ENCODE assay signal across 10 mouse cellular contexts in the genomic region with DNA sequence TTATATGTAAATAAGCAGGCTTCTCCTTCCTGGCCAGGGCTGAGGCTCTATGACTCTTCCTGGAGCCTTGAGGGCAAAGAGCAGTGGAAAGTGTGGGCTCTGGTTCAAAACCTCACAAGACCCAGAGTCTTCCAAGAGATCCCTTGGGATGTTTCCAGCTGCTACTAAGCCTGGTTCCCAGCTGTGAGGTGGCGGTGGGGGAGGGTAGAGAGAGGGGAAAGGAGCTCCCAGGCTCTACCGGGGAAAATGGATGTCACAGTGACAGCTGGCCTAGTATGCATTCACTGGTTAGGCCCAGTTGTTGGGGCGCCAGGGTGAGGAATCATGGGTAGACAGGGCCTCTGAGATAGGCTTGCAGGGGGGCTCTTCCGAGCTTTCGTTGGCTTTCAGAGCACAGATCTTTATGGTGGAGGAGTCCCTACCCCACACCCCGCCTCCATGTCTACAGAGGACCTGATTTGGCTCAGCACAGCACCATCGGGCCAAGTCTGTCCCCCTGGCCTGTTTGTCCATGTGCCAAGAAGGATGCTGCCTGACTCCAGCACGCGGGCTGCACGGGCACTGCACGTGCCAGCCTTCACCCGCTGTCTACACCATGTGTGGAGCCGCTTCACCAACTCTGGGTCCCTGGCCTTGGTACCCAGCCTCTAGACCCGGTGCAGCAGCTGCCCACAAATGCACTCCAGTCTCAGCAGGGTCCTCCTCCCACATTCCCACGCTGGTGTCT. TPM values are rescaled to one million over a fixed set of nuclear protein-coding genes. Genes with fewer than 3 reads are reported as not detected.
DNase-seq lines count a peak whose midpoint lies in the region; ATAC-seq and TF ChIP-seq lines count a peak whose summit lies in the region.
"Had no signal": no experiment of that assay in that cellular context is flagged by ENCODE, and none has a peak within 500 bp of the region (broad histone marks: within the 10 kb centered on the region; RNA-seq: fewer than 3 reads in every experiment).

No protein-coding gene starts in this region.

- H3K27ac ChIP-seq in MEL (ENCODE audit: control insufficient read depth, low read depth, low read length), result no peak overlapping the region
- H3K27ac ChIP-seq in forebrain, embryonic 16.5 days (ENCODE audit: low read length), result no peak overlapping the region
- H3K27ac ChIP-seq: left cerebral cortex, adult 2 months had no signal

- 63% methylated on average over 15 of the region's 15 CpGs for WGBS in forebrain, embryonic 16.5 days

- no peaks in the 10 kb centered on the region for H3K9me3 ChIP-seq in MEL (replicated peaks; ENCODE audit: insufficient read depth, low read length)
- no peaks in the 10 kb centered on the region for H3K9me3 ChIP-seq in forebrain, embryonic 16.5 days (ENCODE audit: control insufficient read depth, low read length)

- no peak for ATAC-seq in forebrain, embryonic 16.5 days
- ATAC-seq: Patski had no signal

- no peak for TF ChIP-seq CTCF in MEL (IDR thresholded peaks at IDR 0.05 in 2 of 3, conservative IDR thresholded peaks at IDR 0.05 in 1 of 3; ENCODE audit: control insufficient read depth in 1 of 3, insufficient read depth in 1 of 3, low read depth in 2 of 3, low read length in 3 of 3, poor library complexity in 1 of 3, severe bottlenecking in 1 of 3)
- TF ChIP-seq CTCF in brain, embryonic 14.5 days (IDR thresholded peaks at IDR 0.05; ENCODE audit: borderline replicate concordance, extremely low read depth, insufficient read depth, insufficient read length), result no peak

- peaks cover 0 to 5% of the 10 kb centered on the region in 2 experiments; a peak in 1 of 4 replicates for H3K4me1 ChIP-seq in MEL (ENCODE audit: control insufficient read depth in 1 of 2, insufficient read depth in 2 of 2, low read length in 2 of 2)
- 0 out of 2 replicates have a peak, but pooled peaks cover 6% of the 10 kb centered on the region for H3K4me1 ChIP-seq in forebrain, embryonic 16.5 days (replicated peaks; ENCODE audit: control insufficient read depth, insufficient read depth, low read length)

- no peak for TF ChIP-seq RAD21 in MEL (IDR thresholded peaks at IDR 0.05; ENCODE audit: low read depth, low read length)

- no peak for TF ChIP-seq EP300 in MEL (IDR thresholded peaks at IDR 0.05; ENCODE audit: low read depth in 1 of 2, low read length in 2 of 2)

- no peaks in the 10 kb centered on the region for H3K36me3 ChIP-seq in MEL (ENCODE audit: control insufficient read depth in 1 of 2, insufficient read depth in 2 of 2, low read length in 2 of 2)
- H3K36me3 ChIP-seq in forebrain, embryonic 16.5 days (ENCODE audit: control insufficient read depth, insufficient read depth), result no peaks in the 10 kb centered on the region

- H3K4me3 ChIP-seq in MEL (ENCODE audit: control insufficient read depth in 1 of 2, insufficient read depth in 1 of 2, low read depth in 2 of 2, low read length in 2 of 2), result no peak overlapping the region
- H3K4me3 ChIP-seq in forebrain, embryonic 16.5 days (replicated peaks; ENCODE audit: low read length), result no peak overlapping the region
- H3K4me3 ChIP-seq: left cerebral cortex, adult 2 months had no signal

- H3K4me2 ChIP-seq in forebrain, embryonic 16.5 days (ENCODE audit: low read length), result no peak overlapping the region

- TF ChIP-seq POLR2A in MEL (IDR thresholded peaks at IDR 0.05; ENCODE audit: control insufficient read depth in 1 of 2, insufficient read depth in 1 of 2, low read depth in 1 of 2, low read length in 2 of 2, poor library complexity in 1 of 2), result no peak
- no peak for TF ChIP-seq POLR2A in brain, embryonic 14.5 days (IDR thresholded peaks at IDR 0.05; ENCODE audit: borderline replicate concordance, extremely low read depth, insufficient read depth, insufficient read length, poor library complexity, severe bottlenecking)

- peaks cover 2 to 3% of the 10 kb centered on the region in 2 experiments; a peak in 2 of 4 replicates for H3K27me3 ChIP-seq in MEL (ENCODE audit: control insufficient read depth in 1 of 2, insufficient read depth in 2 of 2, low read length in 2 of 2)
- H3K27me3 ChIP-seq in forebrain, embryonic 16.5 days (replicated peaks; ENCODE audit: control insufficient read depth, insufficient read depth, low read length), result no peaks in the 10 kb centered on the region

- no peak overlapping the region for H3K9ac ChIP-seq in MEL (ENCODE audit: control insufficient read depth, low read depth, low read length, poor library complexity, severe bottlenecking)
- H3K9ac ChIP-seq in forebrain, embryonic 16.5 days (replicated peaks; ENCODE audit: low read depth, low read length), result no peak overlapping the region

- intact Hi-C loops in left cerebral cortex, postnatal 4 days (cut with DNase I), result no loop called here
- intact Hi-C loops in left cerebral cortex, postnatal 14 days (cut with DNase I), result no loop called here

- H3K79me2 ChIP-seq in MEL (ENCODE audit: control insufficient read depth, insufficient read depth, low read length, poor library complexity), result no peaks in the 10 kb centered on the region

- peak; percentile 88 for DNase-seq in left cerebral cortex, postnatal 4 days
- no peak for DNase-seq in left cerebral cortex, postnatal 14 days (ENCODE audit: low spot score in 2 of 2)
- peak; percentile 16 for DNase-seq in MEL (ENCODE audit: low read depth, low spot score)
- peak; percentile 45 for DNase-seq in brain, embryonic 14.5 days (ENCODE audit: low read depth)
- DNase-seq in kidney, postnatal 14 days, result peak; percentile 38
- no peak for DNase-seq in layer of hippocampus, adult 9-10 months (ENCODE audit: low spot score)

TF ChIP-seq in MEL, 35 proteins besides CTCF, POLR2A, EP300 and RAD21:
- TF ChIP-seq E2F4 (IDR thresholded peaks at IDR 0.05; ENCODE audit: borderline replicate concordance, low read depth, low read length) (no peak), UBTF (IDR thresholded peaks at IDR 0.05; ENCODE audit: borderline replicate concordance, insufficient read depth, low read depth, low read length) (no peak), HCFC1 (IDR thresholded peaks at IDR 0.05; ENCODE audit: low read depth, low read length) (no peak), MXI1 (IDR thresholded peaks at IDR 0.05; ENCODE audit: low read depth, low read length) (no peak), NRF1 (IDR thresholded peaks at IDR 0.05; ENCODE audit: insufficient read depth, low read depth, low read length, poor library complexity, severe bottlenecking) (no peak), RCOR1 (IDR thresholded peaks at IDR 0.05; ENCODE audit: low read depth, low read length) (no peak), POLR2AphosphoS2 (IDR thresholded peaks at IDR 0.05; ENCODE audit: low read length) (no peak), CHD1 (IDR thresholded peaks at IDR 0.05; ENCODE audit: low read depth, low read length) (no peak), NELFE (IDR thresholded peaks at IDR 0.05; ENCODE audit: low read depth, low read length) (no peak), TAL1 (IDR thresholded peaks at IDR 0.05; ENCODE audit: low read length) (no peak), JUND (IDR thresholded peaks at IDR 0.05; ENCODE audit: low read depth, low read length) (no peak), USF1 (IDR thresholded peaks at IDR 0.05; ENCODE audit: low read depth, low read length) (no peak), BHLHE40 (IDR thresholded peaks at IDR 0.05; ENCODE audit: borderline replicate concordance, low read depth, low read length) (no peak), ELF1 (IDR thresholded peaks at IDR 0.05; ENCODE audit: low read depth, low read length) (no peak), MEF2A (IDR thresholded peaks at IDR 0.05; ENCODE audit: extremely low read depth, insufficient replicate concordance, low read depth, low read length, poor library complexity, severe bottlenecking) (no peak), POLR2AphosphoS5 (IDR thresholded peaks at IDR 0.05; ENCODE audit: borderline replicate concordance, low read depth, low read length) (no peak)

RNA-seq across cellular contexts. Expression of gene Nxph3, which starts 24.2 kb away (rescaled TPM):
- total RNA-seq in left cerebral cortex, postnatal 4 days (2021), result 10 to 100 TPM; 40.2 to 44.0 TPM
- 10 to 100 TPM; 32.5 to 46.2 TPM for total RNA-seq in left cerebral cortex, postnatal 14 days (2021)
- not detected in 2 replicates for total RNA-seq in MEL (2012; rRNA removed)
- not detected for polyA plus RNA-seq in MEL (2012; ENCODE audit: insufficient read depth in 1 of 2, insufficient read length in 2 of 2, low read depth in 1 of 2, low replicate concordance in 2 of 2, missing spikeins in 1 of 2)
- polyA plus RNA-seq in brain, embryonic 14.5 days (2012; rRNA removed), result 9.2 and 15.6 TPM in 2 replicates
- polyA plus RNA-seq in forebrain, embryonic 16.5 days (2015; fragmentation: Nextera tagmentation; extraction: Ambion mirVana), result 7.5 and 7.6 TPM in 2 replicates
- total RNA-seq: common myeloid progenitor, adult 5-6 weeks had no signal

RNA-seq across cellular contexts. Expression of gene Ngfr, which starts 49.0 kb away (rescaled TPM):
- 1 to 10 TPM; 4.2 to 8.1 TPM for total RNA-seq in left cerebral cortex, postnatal 4 days (2021)
- 1 to 10 TPM in 1 of 2 experiments, under 1 TPM in 1; 0.94 to 2.0 TPM for total RNA-seq in left cerebral cortex, postnatal 14 days (2021)
- total RNA-seq in MEL (2012; rRNA removed), result not detected in 2 replicates
- not detected for polyA plus RNA-seq in MEL (2012; ENCODE audit: insufficient read depth in 1 of 2, insufficient read length in 2 of 2, low read depth in 1 of 2, low replicate concordance in 2 of 2, missing spikeins in 1 of 2)
- 17.2 and 42.3 TPM in 2 replicates for polyA plus RNA-seq in brain, embryonic 14.5 days (2012; rRNA removed)
- polyA plus RNA-seq in forebrain, embryonic 16.5 days (2015; fragmentation: Nextera tagmentation; extraction: Ambion mirVana), result 8.2 and 8.7 TPM in 2 replicates
- total RNA-seq: common myeloid progenitor, adult 5-6 weeks had no signal

Comparison
In these comparisons a context has a peak if more than half of its experiments do, and no peak if none do; other contexts are left out.
1. DNase-seq: peak in left cerebral cortex, postnatal 4 days (single experiment), MEL (single experiment), brain, embryonic 14.5 days (single experiment) and kidney, postnatal 14 days (single experiment); none in left cerebral cortex, postnatal 14 days (0 of 2) and layer of hippocampus, adult 9-10 months (single experiment).
2. RNA of gene Nxph3, which starts 24.2 kb away (total RNA-seq): 32.5 to 46.2 TPM in left cerebral cortex, postnatal 14 days and 40.2 to 44.0 TPM in left cerebral cortex, postnatal 4 days; not detected in MEL; every median in the first group is over 10 times any median in the second.